Mouse (Mus musculus): ENCODE data around the gene Plppr1. TPM values are rescaled to one million over a fixed set of nuclear protein-coding genes. Genes with fewer than 3 reads are reported as not detected.

The Plppr1 gene
- polyA plus RNA-seq, 1 experiment from 2014 or later: 76.7 TPM

- 0 out of 2 replicates have a peak, but pooled peaks cover 7% of the 10 kb centered on the region for H3K27me3 ChIP-seq (ENCODE audit: control insufficient read depth, insufficient read depth, low read length)
- H3K4me1 ChIP-seq (replicated peaks; ENCODE audit: control insufficient read depth, insufficient read depth, low read length): peaks cover 33% of the 10 kb centered on the region
- no peaks in the 10 kb centered on the region for H3K36me3 ChIP-seq (replicated peaks; ENCODE audit: control insufficient read depth, insufficient read depth)
- peak overlapping the region; percentile 72 for H3K9ac ChIP-seq
- peak overlapping the region; percentile 62 for H3K4me3 ChIP-seq (replicated peaks; ENCODE audit: low read length)
- peak; percentile 88 for ATAC-seq (ENCODE audit: low FRiP score)
- peak; percentile 73 for DNase-seq (ENCODE audit: low spot score)
- H3K27ac ChIP-seq: peak overlapping the region; percentile 88
- peak overlapping the region; percentile 68 for H3K4me2 ChIP-seq (replicated peaks)
- H3K9me3 ChIP-seq (ENCODE audit: control insufficient read depth, low read length): no peaks in the 10 kb centered on the region
- under 1% methylated on average over 55 of the region's 62 CpGs for WGBS
Measured at GRCm38 (mm10) chr4:49059402-49060381, 619 bp downstream of the Plppr1 start.

GRCm38 (mm10) chr4:49069471-49069870 is 10.4 kb downstream of the Plppr1 start:
- Histone ChIP-seq H3K27me3 (ENCODE audit: control insufficient read depth, insufficient read depth, low read length) (no peaks in the 10 kb centered on the region), H3K4me3 (replicated peaks; ENCODE audit: low read length) (no peak overlapping the region), H3K36me3 (replicated peaks; ENCODE audit: control insufficient read depth, insufficient read depth) (no peaks in the 10 kb centered on the region; the same call in 1 of the 2 replicates), H3K4me1 (replicated peaks; ENCODE audit: control insufficient read depth, insufficient read depth, low read length) (peaks cover 3% of the 10 kb centered on the region), H3K4me2 (replicated peaks) (no peak overlapping the region), H3K27ac (no peak overlapping the region), H3K9me3 (ENCODE audit: control insufficient read depth, low read length) (no peaks in the 10 kb centered on the region), H3K9ac (no peak overlapping the region)
- ATAC-seq (ENCODE audit: low FRiP score) (no peak), DNase-seq (ENCODE audit: low spot score) (no peak)
- WGBS: 66% methylated on average over 4 of the region's 4 CpGs

- Histone ChIP-seq H3K4me3 (replicated peaks; ENCODE audit: low read length) (no peak overlapping the region), H3K36me3 (replicated peaks; ENCODE audit: control insufficient read depth, insufficient read depth) (no peaks in the 10 kb centered on the region; the same call in 1 of the 2 replicates), H3K9ac (no peak overlapping the region), H3K9me3 (ENCODE audit: control insufficient read depth, low read length) (no peaks in the 10 kb centered on the region), H3K27me3 (ENCODE audit: control insufficient read depth, insufficient read depth, low read length) (no peaks in the 10 kb centered on the region), H3K4me2 (replicated peaks) (no peak overlapping the region), H3K27ac (no peak overlapping the region), H3K4me1 (replicated peaks; ENCODE audit: control insufficient read depth, insufficient read depth, low read length) (no peaks in the 10 kb centered on the region)
- ATAC-seq (ENCODE audit: low FRiP score) (no peak), DNase-seq (ENCODE audit: low spot score) (peak; percentile 73)
- 75% methylated on average over 4 of the region's 4 CpGs for WGBS
Measured at GRCm38 (mm10) chr4:49072886-49073285, 13.8 kb downstream of the Plppr1 start.

- no peaks in the 10 kb centered on the region for H3K9me3 ChIP-seq (ENCODE audit: control insufficient read depth, low read length)
- no peaks in the 10 kb centered on the region; the same call in 1 of the 2 replicates for H3K36me3 ChIP-seq (replicated peaks; ENCODE audit: control insufficient read depth, insufficient read depth)
- H3K4me2 ChIP-seq (replicated peaks): no peak overlapping the region
- ATAC-seq (ENCODE audit: low FRiP score) (no peak), DNase-seq (ENCODE audit: low spot score) (no peak)
- H3K4me1 ChIP-seq (replicated peaks; ENCODE audit: control insufficient read depth, insufficient read depth, low read length): peaks cover 7% of the 10 kb centered on the region
- WGBS: 95% methylated on average over 2 of the region's 2 CpGs
- no peaks in the 10 kb centered on the region for H3K27me3 ChIP-seq (ENCODE audit: control insufficient read depth, insufficient read depth, low read length)
- H3K4me3 ChIP-seq (replicated peaks; ENCODE audit: low read length): no peak overlapping the region
- H3K27ac ChIP-seq: no peak overlapping the region
- no peak overlapping the region for H3K9ac ChIP-seq
Measured at GRCm38 (mm10) chr4:49075881-49076280, 16.8 kb downstream of the Plppr1 start.

GRCm38 (mm10) chr4:49079399-49079798 is 20.3 kb downstream of the Plppr1 start:
- H3K4me1 ChIP-seq (replicated peaks; ENCODE audit: control insufficient read depth, insufficient read depth, low read length): peaks cover 7% of the 10 kb centered on the region
- no peak for DNase-seq (ENCODE audit: low spot score)
- H3K9me3 ChIP-seq (ENCODE audit: control insufficient read depth, low read length): no peaks in the 10 kb centered on the region
- H3K4me2 ChIP-seq (replicated peaks): no peak overlapping the region
- 0 out of 2 replicates have a peak, but pooled peaks have one; percentile 11 for ATAC-seq (ENCODE audit: low FRiP score)
- H3K27me3 ChIP-seq (ENCODE audit: control insufficient read depth, insufficient read depth, low read length): no peaks in the 10 kb centered on the region
- H3K4me3 ChIP-seq (replicated peaks; ENCODE audit: low read length): no peak overlapping the region
- no peaks in the 10 kb centered on the region for H3K36me3 ChIP-seq (replicated peaks; ENCODE audit: control insufficient read depth, insufficient read depth)
- no peak overlapping the region for H3K9ac ChIP-seq
- WGBS: 24% methylated on average over 1 of the region's 1 CpGs
- H3K27ac ChIP-seq: peak overlapping the region; percentile 66

GRCm38 (mm10) chr4:49088205-49088604 is 29.1 kb downstream of the Plppr1 start:
- no peaks in the 10 kb centered on the region for H3K9me3 ChIP-seq (ENCODE audit: control insufficient read depth, low read length)
- no peak overlapping the region for H3K4me3 ChIP-seq (replicated peaks; ENCODE audit: low read length)
- H3K4me1 ChIP-seq (replicated peaks; ENCODE audit: control insufficient read depth, insufficient read depth, low read length): no peaks in the 10 kb centered on the region
- no peak overlapping the region for H3K4me2 ChIP-seq (replicated peaks)
- ATAC-seq (ENCODE audit: low FRiP score) (no peak), DNase-seq (ENCODE audit: low spot score) (no peak)
- no peaks in the 10 kb centered on the region for H3K27me3 ChIP-seq (ENCODE audit: control insufficient read depth, insufficient read depth, low read length)
- no peak overlapping the region for H3K9ac ChIP-seq
- no peaks in the 10 kb centered on the region for H3K36me3 ChIP-seq (replicated peaks; ENCODE audit: control insufficient read depth, insufficient read depth)
- no peak overlapping the region for H3K27ac ChIP-seq
- WGBS: 23% methylated on average over 3 of the region's 3 CpGs

GRCm38 (mm10) chr4:49090461-49090860 is 31.4 kb downstream of the Plppr1 start:
- ATAC-seq (ENCODE audit: low FRiP score) (no peak), DNase-seq (ENCODE audit: low spot score) (no peak)
- H3K4me1 ChIP-seq (replicated peaks; ENCODE audit: control insufficient read depth, insufficient read depth, low read length): no peaks in the 10 kb centered on the region
- no peak overlapping the region for H3K27ac ChIP-seq
- no peaks in the 10 kb centered on the region for H3K27me3 ChIP-seq (ENCODE audit: control insufficient read depth, insufficient read depth, low read length)
- H3K4me2 ChIP-seq (replicated peaks): no peak overlapping the region
- H3K36me3 ChIP-seq (replicated peaks; ENCODE audit: control insufficient read depth, insufficient read depth): no peaks in the 10 kb centered on the region
- H3K9ac ChIP-seq: no peak overlapping the region
- WGBS: 93% methylated on average over 1 of the region's 1 CpGs
- no peak overlapping the region for H3K4me3 ChIP-seq (replicated peaks; ENCODE audit: low read length)
- no peaks in the 10 kb centered on the region for H3K9me3 ChIP-seq (ENCODE audit: control insufficient read depth, low read length)

GRCm38 (mm10) chr4:49099448-49099847 is 40.4 kb downstream of the Plppr1 start:
- no peak overlapping the region for H3K9ac ChIP-seq
- H3K4me3 ChIP-seq (replicated peaks; ENCODE audit: low read length): no peak overlapping the region
- no peak overlapping the region for H3K27ac ChIP-seq
- no peak overlapping the region for H3K4me2 ChIP-seq (replicated peaks)
- ATAC-seq (ENCODE audit: low FRiP score) (no peak), DNase-seq (ENCODE audit: low spot score) (no peak)
- WGBS: 82% methylated on average over 2 of the region's 2 CpGs
- peaks cover 14% of the 10 kb centered on the region for H3K4me1 ChIP-seq (replicated peaks; ENCODE audit: control insufficient read depth, insufficient read depth, low read length)
- no peaks in the 10 kb centered on the region for H3K9me3 ChIP-seq (ENCODE audit: control insufficient read depth, low read length)
- 0 out of 2 replicates have a peak, but pooled peaks cover 3% of the 10 kb centered on the region for H3K36me3 ChIP-seq (replicated peaks; ENCODE audit: control insufficient read depth, insufficient read depth)
- no peaks in the 10 kb centered on the region for H3K27me3 ChIP-seq (ENCODE audit: control insufficient read depth, insufficient read depth, low read length)

- no peaks in the 10 kb centered on the region for H3K9me3 ChIP-seq (ENCODE audit: control insufficient read depth, low read length)
- H3K4me2 ChIP-seq (replicated peaks): no peak overlapping the region
- 19% methylated on average over 7 of the region's 7 CpGs for WGBS
- H3K4me1 ChIP-seq (replicated peaks; ENCODE audit: control insufficient read depth, insufficient read depth, low read length): peaks cover 14% of the 10 kb centered on the region
- no peaks in the 10 kb centered on the region for H3K27me3 ChIP-seq (ENCODE audit: control insufficient read depth, insufficient read depth, low read length)
- H3K9ac ChIP-seq: no peak overlapping the region
- 0 out of 2 replicates have a peak, but pooled peaks cover 3% of the 10 kb centered on the region for H3K36me3 ChIP-seq (replicated peaks; ENCODE audit: control insufficient read depth, insufficient read depth)
- peak overlapping the region; percentile 44 for H3K27ac ChIP-seq
- H3K4me3 ChIP-seq (replicated peaks; ENCODE audit: low read length): no peak overlapping the region
- DNase-seq (ENCODE audit: low spot score) (no peak), ATAC-seq (ENCODE audit: low FRiP score) (peak; percentile 38; the same call in 1 of the 2 replicates)
Measured at GRCm38 (mm10) chr4:49101934-49102768, 43.1 kb downstream of the Plppr1 start.
